Mouse (Mus musculus): ENCODE data around the gene Rpl10.

DNA sequence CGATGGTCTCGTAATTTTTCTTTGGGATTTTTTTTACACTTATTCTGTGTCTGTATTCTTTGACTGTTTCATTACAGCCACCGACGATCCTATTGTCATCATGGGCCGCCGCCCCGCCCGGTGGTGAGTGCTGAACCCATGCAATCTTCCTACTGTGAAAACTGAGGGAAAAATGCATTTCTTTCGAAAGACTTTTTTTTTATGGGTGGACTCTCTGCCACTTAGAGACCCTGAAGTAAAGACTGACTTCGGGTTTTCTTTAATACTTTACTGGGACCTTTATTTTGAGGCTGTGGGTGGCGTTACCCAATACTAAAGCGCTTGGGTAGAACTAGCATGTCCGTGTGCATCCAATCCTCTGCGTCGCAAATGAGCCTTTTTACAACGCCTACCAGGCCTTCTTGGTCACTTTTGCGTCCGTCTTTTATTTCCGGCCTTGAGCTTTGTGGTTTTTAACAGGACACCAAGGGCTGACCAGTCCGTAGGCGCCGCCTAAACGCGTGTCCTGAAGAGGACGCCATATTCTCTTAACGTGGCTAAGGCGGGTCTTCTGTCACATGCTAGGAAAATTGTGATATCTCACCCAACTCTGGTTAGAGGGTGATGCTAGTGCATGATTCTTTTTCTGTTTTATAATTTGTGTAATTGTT lies 415 bp downstream of the Rpl10 start:
- TF ChIP-seq CTCF (conservative IDR thresholded peaks at IDR 0.05; ENCODE audit: low read length) (no peak), POU5F1 (IDR thresholded peaks at IDR 0.05; ENCODE audit: borderline replicate concordance, low read length) (no peak)
